Mouse (Mus musculus): Measurements from ENCODE around the gene Kif17.
"Not testable (repeated sequence)": the region's sequence is repeated elsewhere in the genome, so short reads cannot be mapped to it uniquely, and the experiment has no call there.

Kif17 gene

DNA sequence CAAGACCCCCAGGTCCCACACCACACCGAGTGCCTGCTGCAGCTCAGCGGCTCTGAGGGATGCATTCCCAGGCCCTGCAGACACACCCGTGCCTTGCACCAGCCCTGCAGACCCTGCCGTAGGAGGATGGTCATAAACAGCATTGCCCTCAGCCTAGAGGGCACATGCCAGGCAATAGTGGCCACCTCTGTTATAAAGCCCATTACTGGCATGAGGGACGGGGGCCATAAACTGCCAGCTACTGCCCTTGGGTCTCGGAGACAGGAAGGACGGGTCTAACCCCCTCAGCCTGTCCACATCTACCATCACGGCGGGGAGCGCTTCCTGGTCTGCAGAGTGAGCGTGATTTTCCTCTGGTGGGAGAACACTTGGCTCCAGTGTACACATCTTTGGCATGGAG lies 62.8 kb downstream of the Kif17 start:
- no peak for DNase-seq (ENCODE audit: low spot score)

DNA sequence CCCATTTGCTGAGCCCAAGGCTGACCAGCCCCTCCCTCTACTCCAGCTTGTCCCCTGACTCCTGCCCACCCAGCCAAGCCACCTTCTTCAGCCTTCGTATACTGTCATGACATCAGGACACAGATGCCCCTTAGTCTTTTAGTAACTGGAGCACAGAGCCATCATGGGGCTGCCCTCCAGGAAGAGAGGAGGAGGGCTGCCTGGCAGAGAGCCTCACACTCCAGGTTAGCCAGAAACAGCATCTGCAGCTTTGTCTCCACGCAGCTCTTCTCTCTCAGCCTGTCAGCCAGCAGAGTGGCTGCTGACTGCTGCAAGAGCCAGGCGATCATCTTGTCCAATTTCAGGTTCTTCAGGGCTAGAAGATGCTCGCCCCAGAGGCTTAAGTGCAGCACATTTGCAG lies 63.6 kb downstream of the Kif17 start:
- no peak for DNase-seq (ENCODE audit: low spot score)

DNA sequence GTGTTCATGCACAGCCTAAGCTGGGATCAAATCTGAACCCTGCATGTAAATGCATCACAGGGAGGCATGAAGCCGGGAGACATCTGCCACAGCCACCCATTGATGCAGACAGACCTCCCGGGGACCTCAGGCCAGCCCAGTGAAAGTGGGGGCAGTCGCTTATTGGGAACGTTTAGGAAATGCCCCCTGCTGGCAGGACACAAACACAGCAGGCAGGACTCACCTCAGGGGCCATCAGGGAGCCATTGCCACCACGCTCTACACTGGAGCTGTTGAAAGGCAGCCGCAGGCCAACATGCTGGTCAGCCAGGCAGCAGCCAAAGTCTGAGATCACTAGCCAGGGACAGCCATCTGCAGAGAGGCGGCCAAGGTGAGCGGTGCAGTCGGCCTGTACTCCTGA lies 65.5 kb downstream of the Kif17 start:
- DNase-seq (ENCODE audit: low spot score), result no peak

- no peak for DNase-seq (ENCODE audit: low spot score)
Observed at GRCm38 (mm10) chr4:138316369-138316768, 66.1 kb downstream of the Kif17 start.

- peak; percentile 58 for DNase-seq (ENCODE audit: low spot score)
Observed at GRCm38 (mm10) chr4:138318509-138319266, 68.5 kb downstream of the Kif17 start.

DNA sequence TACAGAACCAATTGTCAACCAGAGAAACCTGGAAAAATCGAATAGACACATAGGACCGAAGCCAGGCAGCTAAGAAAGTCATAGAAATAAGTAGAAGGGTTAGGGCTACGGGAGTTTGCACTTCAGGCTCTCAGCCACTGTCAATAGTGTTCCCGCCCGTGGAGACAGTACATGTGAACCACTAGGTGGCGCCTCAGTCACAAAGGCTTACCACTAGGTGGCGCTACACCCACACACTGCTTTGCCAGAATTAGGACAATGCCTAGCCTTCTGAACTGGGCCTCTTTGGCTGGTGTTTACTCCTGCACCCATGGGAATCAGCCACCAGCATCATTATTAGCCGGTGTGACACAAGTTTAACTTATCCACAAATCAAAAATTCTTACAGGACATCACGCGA lies 69.3 kb downstream of the Kif17 start:
- DNase-seq (ENCODE audit: low spot score), result peak; percentile 79

DNA sequence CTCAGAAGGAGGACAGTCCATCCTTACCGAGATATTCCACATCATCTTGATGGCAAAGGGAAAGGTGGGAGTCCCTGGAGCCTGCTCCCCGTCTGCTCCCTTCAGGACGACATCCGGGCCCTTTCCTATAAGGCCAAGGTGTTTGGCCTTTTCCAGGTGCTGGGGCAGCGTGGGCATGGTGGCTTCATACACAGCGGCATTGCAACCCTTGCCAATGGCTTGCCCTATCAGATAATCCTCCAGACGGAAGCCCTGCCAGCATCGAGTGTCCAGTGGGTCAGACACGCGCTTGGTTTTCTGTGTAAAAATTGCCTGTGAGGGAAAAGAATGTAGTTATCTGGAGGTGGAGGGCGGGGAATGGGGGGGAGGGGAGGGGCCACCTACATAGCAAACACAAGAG lies 70.5 kb downstream of the Kif17 start:
- DNase-seq (ENCODE audit: low spot score), result no peak

DNA sequence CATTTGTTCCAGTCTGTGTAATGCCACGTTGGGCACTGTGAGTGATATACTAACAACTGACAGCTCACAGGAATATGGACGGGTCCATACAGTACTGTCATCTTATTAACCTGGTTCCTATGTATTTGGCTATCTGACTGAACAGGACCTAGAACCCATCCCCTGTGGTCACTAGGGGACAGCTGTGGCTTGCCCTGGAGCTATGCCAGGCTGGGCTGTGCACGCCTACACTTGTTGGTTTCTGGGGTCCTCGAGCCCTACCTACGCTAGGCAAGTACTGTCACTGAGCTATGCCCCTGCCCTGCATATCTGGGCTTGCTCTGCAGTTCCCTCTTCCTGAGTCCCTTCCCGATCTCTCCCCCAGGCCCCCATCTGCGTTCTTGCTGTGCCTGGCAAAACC lies 71.3 kb downstream of the Kif17 start:
- no peak for DNase-seq (ENCODE audit: low spot score)

GRCm38 (mm10) chr4:138322692-138323091 lies 72.5 kb downstream of the Kif17 start:
- no peak for DNase-seq (ENCODE audit: low spot score)

DNA sequence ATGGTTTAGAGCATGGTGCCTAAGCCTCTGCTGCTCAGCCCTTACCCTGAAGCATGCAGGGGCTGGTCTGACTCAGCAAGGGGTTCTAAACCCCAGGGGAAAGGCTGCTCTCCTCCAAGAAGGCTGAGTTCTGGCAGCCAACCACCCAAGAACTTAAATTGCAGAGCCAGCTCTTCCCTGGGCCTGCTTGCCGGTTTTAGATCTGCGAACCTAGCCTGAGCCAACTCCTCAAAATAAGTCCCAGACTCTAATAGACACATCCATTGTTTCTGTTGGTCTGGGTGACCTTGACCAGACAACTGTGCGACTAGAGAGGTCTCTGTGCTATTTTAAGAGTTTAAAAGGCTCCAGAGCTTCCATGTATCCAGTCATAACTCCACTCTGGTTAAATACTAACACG lies 73.5 kb downstream of the Kif17 start:
- no peak for DNase-seq (ENCODE audit: low spot score)

- no peak for DNase-seq (ENCODE audit: low spot score)
Observed at GRCm38 (mm10) chr4:138324451-138324850, 74.2 kb downstream of the Kif17 start.

DNA sequence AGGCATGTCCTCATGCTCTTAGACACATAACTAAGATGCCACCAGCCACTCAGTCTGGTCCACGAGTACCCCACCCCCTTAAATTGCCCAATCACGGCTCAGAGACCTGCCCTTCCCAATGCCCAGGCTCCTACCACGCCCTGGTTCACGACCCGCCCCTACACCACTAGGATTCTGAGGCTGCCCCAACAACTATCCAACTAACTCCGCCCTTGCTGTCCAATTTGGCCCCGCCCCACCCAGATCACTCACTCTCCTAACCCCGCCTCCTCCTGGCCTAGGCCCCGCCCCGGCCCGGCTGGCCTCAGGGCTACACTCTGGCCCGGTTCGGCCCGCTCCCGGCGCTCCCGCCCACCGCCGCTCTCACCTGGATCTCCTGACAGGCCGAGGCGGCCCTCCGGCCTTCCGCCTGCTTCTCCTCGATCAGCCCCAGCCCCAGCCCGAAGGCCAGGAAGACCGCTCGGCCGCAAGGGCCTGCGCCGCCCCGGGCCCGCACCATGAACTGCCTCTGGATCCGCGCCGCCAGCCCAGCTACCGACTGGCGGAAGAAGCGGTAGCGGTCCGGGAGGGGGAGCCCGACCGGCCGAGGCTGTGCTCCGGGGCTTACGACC lies 75.3 kb downstream of the Kif17 start:
- DNase-seq (ENCODE audit: low spot score), result peak; percentile 98

- DNase-seq (ENCODE audit: low spot score), result peak; percentile 90
Observed at GRCm38 (mm10) chr4:138326077-138326695, 76.0 kb downstream of the Kif17 start, which contains the start of gene Pink1. Gene Pink1, minus strand, starts transcription at chr4:138326307.

- not testable (repeated sequence) for DNase-seq (ENCODE audit: low spot score)
Observed at GRCm38 (mm10) chr4:138327155-138327554, 76.9 kb downstream of the Kif17 start.

GRCm38 (mm10) chr4:138327891-138328470 lies 77.7 kb downstream of the Kif17 start:
- DNase-seq (ENCODE audit: low spot score), result no peak

DNA sequence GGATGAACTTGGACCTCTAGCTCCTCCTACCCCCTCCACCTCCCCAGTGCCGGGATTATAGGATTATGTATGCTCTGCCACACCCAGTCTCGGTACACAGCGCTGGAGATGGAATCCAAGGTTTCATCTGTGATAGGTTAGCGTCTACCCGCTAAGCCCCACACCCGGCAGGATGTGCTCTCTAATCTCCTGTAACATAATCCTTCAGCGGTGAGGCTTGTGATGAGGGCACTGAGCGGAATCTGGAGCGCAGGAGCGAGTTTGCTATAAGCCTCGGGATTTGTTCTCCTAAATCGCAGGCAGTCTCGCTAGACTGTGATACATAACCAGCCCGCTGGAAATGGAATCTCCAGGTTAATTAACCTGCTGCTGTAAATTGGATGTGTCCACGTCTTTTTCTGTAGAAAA lies 80.0 kb downstream of the Kif17 start:
- no peak for DNase-seq (ENCODE audit: low spot score)

GRCm38 (mm10) chr4:138331647-138332046 lies 81.4 kb downstream of the Kif17 start:
- no peak for DNase-seq (ENCODE audit: low spot score)

DNA sequence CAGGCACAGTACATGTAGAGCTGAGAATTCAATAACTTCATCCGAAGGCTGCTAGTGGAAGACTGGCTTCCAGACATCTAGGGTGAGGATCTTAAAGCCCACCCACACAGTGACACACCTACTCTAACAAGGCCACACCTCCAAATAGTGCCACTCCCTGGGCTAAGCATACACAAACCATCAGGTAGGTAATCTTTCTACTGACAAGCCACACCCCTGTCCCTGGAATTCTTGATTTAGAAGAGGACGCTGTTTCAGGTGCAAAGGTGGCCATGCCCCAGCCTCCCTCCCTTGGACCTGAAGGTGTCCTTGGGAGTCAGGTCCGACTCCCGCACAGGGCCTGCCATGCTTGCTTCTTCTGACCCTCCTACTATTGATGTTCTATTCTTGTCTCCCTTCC lies 82.9 kb downstream of the Kif17 start:
- no peak for DNase-seq (ENCODE audit: low spot score)

DNA sequence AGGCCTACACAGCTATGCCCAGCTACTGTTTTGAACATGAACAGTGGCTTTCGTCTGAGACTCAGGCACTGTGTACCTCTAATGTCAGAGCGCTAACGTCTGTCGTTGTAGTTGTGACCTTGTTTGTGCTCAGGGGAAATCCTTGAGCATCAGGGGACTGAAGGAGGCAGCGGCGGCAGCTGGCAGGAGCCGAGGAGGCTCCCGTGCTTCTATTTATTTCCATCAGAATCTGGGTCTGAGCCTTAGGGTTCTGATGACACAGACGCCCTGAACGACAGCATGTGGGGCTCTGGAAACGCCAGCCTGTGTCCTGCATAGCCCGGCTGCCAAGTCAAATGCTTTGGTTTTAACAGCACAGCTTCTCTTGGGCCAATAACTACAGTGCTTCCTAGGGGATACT lies 84.8 kb downstream of the Kif17 start:
- no peak for DNase-seq (ENCODE audit: low spot score)

DNA sequence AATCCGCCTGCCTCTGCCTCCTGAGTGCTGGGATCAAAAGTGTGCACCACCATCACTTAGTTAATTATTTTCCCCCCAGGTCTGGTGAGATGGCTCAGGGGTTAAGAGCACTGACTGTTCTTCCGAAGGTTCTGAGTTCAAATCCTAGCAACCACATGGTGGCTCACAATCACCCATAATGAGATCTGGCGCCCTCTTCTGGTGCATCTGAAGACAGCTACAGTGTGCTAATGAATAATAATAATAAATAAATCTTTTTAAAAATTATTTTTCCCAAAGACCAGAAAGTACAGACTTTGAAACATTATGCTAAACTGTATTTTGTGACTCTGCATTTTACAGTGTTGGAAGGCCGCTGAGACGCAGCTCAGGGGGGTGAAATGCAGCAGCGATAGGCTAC lies 85.4 kb downstream of the Kif17 start:
- no peak for DNase-seq (ENCODE audit: low spot score)

DNA sequence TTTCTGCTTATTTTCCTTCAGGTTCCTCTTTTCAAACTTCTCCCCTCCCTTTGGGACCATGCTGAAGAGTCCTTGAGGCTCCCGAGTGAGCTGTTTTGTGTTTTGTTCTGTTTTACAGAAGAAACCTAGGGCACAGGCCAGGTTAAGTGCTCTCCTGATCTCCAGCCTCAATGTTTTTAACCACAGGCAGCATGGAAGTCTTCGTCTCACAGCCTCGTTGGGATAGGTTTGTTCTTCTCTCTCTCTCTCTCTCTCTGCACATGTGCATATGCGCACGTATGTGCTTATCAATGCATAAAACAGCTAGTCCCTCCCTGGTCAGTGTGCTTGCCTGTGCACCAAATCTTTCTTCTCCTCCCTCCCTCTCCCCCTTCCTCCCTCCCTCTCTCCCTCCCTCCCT lies 86.6 kb downstream of the Kif17 start:
- DNase-seq (ENCODE audit: low spot score), result no peak

DNA sequence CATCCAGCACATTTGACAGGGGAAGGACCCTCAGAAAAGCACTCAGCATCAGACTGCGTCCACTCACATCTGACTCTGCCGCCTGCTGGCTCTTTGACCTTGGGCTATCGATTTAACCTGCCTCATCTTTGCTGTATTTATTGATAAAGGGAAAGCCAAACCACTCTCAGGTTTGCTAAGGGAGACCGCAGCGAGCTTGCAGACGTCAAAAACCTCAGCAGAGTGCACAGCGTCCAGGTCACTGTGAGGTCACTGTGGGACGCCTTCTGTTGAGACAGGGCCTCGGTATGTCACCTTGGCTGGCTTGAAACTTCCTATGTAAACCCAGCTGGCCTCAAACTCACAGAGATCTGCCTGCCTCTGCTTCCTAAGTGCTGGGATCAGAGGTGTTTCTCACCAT lies 87.1 kb downstream of the Kif17 start:
- DNase-seq (ENCODE audit: low spot score), result no peak

DNA sequence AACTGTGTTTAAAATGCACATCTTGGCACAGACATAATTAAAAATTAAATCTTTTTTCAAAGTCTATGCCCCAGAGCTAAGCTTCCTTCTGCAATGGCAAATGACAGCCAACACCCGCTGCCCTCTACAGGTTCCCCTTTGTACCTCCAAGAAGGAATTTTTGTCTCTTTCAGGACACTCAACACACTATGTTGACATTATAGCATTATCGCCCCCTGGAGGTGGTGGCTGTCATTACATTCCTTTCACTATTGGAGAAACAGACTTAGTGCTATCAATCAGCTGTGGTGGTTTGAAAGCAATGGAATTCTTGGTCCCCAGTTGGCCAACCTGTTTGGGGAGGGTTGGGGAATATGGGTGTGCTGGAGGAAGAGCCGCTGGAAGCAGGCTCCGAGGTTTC lies 89.7 kb downstream of the Kif17 start:
- peak; percentile 39 for DNase-seq (ENCODE audit: low spot score)

Data from urinary bladder, postnatal 14 days (tissue).